10 mouse cellular contexts compared by ENCODE assay signal in the genomic region with DNA sequence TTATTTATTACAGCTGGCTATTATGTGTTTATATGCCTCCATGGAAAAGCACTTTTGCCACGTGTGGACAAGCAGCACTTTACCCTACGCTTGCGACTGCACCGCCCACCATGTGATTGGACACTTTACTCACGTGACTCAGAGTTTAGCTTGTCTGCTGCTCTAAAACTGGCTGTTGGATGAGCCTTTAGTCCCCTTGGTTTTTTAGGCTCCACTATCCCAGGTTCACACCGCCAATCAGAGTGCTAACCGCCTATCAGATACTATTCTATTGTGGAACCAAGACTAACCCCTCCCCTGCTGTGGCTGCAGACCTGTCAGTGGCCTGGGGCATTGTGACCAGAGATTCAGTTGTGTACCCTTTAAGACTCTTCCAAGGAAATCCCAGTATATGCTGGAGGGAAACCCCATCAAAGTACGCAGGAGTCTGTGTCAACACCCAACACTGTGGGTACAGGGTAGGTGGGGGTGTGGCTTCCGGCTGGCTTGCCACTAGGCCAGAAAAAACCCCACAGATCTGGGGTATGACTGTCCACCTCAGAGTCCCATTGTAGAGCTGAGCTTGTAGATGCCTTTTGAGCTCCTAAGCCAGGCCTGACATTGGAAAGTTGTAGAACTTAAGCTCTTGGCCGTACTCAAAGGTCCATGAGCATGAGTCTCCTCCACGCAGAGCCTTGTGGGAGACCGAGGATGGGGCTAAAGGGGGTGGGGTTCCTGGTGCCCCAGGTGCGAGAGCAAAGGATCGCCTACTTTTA. TPM values are rescaled to one million over a fixed set of nuclear protein-coding genes. Genes with fewer than 3 reads are reported as not detected.
A peak's percentile ranks its signal among the peaks of the same experiment; 100 is the strongest.
DNase-seq lines count a peak whose midpoint lies in the region; ATAC-seq and TF ChIP-seq lines count a peak whose summit lies in the region.
"Had no signal": no experiment of that assay in that cellular context is flagged by ENCODE, and none has a peak within 500 bp of the region (broad histone marks: within the 10 kb centered on the region; RNA-seq: fewer than 3 reads in every experiment).

No protein-coding gene starts in this region.

- no peak overlapping the region for H3K4me2 ChIP-seq in liver, postnatal 0 days (ENCODE audit: low read depth, low read length)
- H3K4me2 ChIP-seq: limb, embryonic 12.5 days had no signal

- TF ChIP-seq EP300 in liver, postnatal 0 days (IDR thresholded peaks at IDR 0.05; ENCODE audit: low read depth), result no peak

- peak overlapping the region; percentile 93 for H3K27ac ChIP-seq in liver, postnatal 0 days (ENCODE audit: low read depth)
- H3K27ac ChIP-seq: limb, embryonic 12.5 days had no signal

- no peaks in the 10 kb centered on the region for H3K36me3 ChIP-seq in liver, postnatal 0 days (replicated peaks; ENCODE audit: insufficient read depth, low read length)
- H3K36me3 ChIP-seq: limb, embryonic 12.5 days had no signal

- no peak overlapping the region for H3K9ac ChIP-seq in liver, postnatal 0 days (replicated peaks)
- H3K9ac ChIP-seq: limb, embryonic 12.5 days had no signal

- DNase-seq in A20 (ENCODE audit: low read depth, low spot score), result peak; percentile 84
- peak; percentile 85 for DNase-seq in MEL-GATA-1-ER (ENCODE audit: extremely low read depth, low read depth)
- DNase-seq in liver, postnatal 0 days, result no peak
- DNase-seq in spleen, adult 18-20 months, result peak; percentile 60 to 64
- DNase-seq in embryo, embryonic 10.5 days (ENCODE audit: low spot score), result no peak
- no peak for DNase-seq in left cerebral cortex, adult 8-10 months (ENCODE audit: low spot score in 2 of 2)
- DNase-seq in adrenal gland, postnatal 25 days, result no peak
- DNase-seq in cerebellum, postnatal 36 days, result no peak

- H3K9me3 ChIP-seq in liver, postnatal 0 days (ENCODE audit: low read length), result no peaks in the 10 kb centered on the region
- H3K9me3 ChIP-seq: limb, embryonic 12.5 days had no signal

- TF ChIP-seq CTCF in liver, postnatal 0 days (IDR thresholded peaks at IDR 0.05; ENCODE audit: low read depth), result no peak

- peaks cover 58% of the 10 kb centered on the region for H3K4me1 ChIP-seq in liver, postnatal 0 days (ENCODE audit: insufficient read depth)

- no peaks in the 10 kb centered on the region for H3K27me3 ChIP-seq in liver, postnatal 0 days (ENCODE audit: insufficient read depth, low read length)

- H3K4me3 ChIP-seq in liver, postnatal 0 days (ENCODE audit: low read depth, low read length), result no peak overlapping the region
- H3K4me3 ChIP-seq: limb, embryonic 12.5 days had no signal

- WGBS in liver, postnatal 0 days (ENCODE audit: insufficient replicate concordance), result 45% methylated on average over 14 of the region's 14 CpGs

- no peak for ATAC-seq in liver, postnatal 0 days
- ATAC-seq: forebrain, embryonic 14.5 days had no signal

RNA-seq across cellular contexts. Expression of a gene that starts 32.8 kb away (rescaled TPM):
- polyA plus RNA-seq in liver, postnatal 0 days (2015; fragmentation: Nextera tagmentation; extraction: Ambion mirVana), result 6.3 and 8.9 TPM in 2 replicates
- 1 to 10 TPM; 7.5 to 7.9 (median 7.6) TPM for total RNA-seq in left cerebral cortex, adult 8-10 months (2022)
- 1.6 and 3.0 TPM in 2 replicates for total RNA-seq in adrenal gland, postnatal 25 days (2021)

RNA-seq across cellular contexts. Expression of a gene that starts 45.8 kb away (rescaled TPM):
- 49.0 and 57.5 TPM in 2 replicates for polyA plus RNA-seq in liver, postnatal 0 days (2015; fragmentation: Nextera tagmentation; extraction: Ambion mirVana)
- total RNA-seq in left cerebral cortex, adult 8-10 months (2022), result 100 to 1,000 TPM; 565 to 601 (median 593) TPM
- total RNA-seq in adrenal gland, postnatal 25 days (2021), result 231 and 242 TPM in 2 replicates

Comparison
In these comparisons a context has a peak if more than half of its experiments do, and no peak if none do; other contexts are left out.
1. DNase-seq: peak in A20 (single experiment), MEL-GATA-1-ER (single experiment) and spleen, adult 18-20 months (2 of 2); none in liver, postnatal 0 days (single experiment), embryo, embryonic 10.5 days (single experiment), left cerebral cortex, adult 8-10 months (0 of 2), adrenal gland, postnatal 25 days (single experiment) and cerebellum, postnatal 36 days (0 of 2).